Mouse (Mus musculus) urinary bladder, postnatal 25 days (tissue): ENCODE measurements around the gene Tnfsf13b.

ENCODE experiments used
- DNase-seq: peaks from one replicate; pipeline ENCODE4 v3.0.0; 2022; ENCODE audit warnings: low spot score

Tnfsf13b gene

DNA sequence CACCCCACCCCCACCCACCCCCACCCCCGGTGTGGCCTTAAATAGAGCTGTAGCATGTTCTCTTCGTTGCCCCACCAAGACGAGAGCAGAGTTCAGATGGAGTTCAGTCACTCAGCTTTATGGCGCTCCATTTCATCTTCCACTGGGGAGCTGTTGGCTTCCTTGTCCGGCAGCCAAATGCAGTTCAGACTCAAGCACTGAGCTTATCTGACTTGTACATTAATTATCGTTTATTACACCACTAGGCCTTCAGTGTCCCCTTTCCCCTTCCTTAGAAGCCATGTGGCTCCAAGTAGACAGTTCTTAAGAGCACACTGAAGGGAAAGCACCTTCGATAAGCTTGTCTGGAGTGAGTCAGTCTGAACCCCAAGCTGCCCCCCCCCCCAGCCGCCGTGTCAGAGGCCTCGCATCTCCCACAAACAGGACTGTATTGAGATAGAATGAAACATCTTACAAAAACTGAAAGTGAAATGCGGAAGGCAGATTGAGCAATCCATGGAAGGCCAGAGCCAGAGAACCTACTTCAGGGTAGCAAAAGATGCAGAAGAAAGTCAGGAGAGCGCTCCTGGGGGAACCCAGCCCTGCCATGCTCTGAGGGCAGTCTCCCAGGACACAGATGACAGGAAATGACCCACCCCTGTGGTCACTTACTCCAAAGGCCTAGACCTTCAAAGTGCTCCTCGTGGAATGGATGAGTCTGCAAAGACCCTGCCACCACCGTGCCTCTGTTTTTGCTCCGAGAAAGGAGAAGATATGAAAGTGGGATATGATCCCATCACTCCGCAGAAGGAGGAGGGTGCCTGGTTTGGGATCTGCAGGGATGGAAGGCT is at the start of gene Tnfsf13b:
TSS of gene Tnfsf13b (plus strand) at position 312 of the 830 bp plus-strand sequence.
- peak; percentile 8 for DNase-seq

DNA sequence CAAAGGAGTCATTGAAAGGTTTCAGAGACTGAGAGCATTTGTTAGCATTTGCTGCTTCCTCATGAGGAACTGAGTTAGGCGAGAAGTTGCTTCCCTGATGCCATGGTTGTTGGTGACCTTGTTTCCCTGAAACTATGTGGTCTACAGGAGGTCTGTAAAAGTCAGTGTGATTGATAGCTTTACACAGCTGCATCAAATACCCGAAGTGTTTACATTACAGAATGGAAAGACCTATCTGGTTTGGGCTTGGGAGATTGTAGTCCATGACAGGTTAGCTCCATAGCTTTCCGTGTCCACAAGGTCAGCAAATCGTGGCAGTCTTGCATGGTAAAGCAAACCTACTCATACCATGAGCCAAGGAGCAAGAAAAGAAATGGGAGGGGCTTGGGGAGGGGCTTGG is 47.9 kb upstream of the Tnfsf13b start:
- no peak for DNase-seq

DNA sequence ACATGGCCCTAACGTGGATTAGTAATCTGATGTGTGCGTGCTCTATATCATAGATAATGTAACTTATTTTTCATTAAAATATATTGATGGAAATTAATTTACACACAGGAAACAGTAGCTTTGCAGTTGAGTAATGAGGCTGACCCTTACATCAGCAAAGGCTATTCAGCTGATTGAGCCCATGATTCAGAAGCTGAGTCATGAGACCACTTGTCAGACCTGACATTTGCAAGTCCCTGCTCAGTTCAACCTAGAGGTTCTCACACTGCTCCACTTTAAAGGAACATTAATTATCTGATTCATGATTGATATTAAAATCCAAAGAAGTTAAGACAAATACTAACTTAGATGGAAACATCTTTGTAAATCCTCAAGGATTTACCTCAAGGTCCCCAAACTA is 46.3 kb upstream of the Tnfsf13b start:
- no peak for DNase-seq

DNA sequence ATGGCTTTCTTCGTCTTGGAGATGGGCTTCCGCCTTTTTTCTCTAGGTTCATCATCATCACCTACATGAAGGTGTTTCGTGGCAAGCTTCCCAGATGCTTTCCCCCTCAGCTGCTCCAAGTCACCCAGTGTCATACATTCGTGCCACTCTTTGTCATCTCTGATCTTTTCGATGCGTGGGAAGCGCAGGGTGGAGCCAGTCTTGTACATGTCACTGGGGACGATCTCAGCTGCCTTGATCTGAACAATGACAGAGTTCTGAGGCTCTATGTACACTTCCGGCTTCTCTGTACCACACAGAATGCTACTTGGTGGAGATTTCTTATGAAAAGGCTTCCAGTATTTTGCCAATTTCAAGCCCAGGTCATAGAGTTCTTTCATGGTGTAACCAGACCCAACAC is 34.4 kb upstream of the Tnfsf13b start:
- no peak for DNase-seq

DNA sequence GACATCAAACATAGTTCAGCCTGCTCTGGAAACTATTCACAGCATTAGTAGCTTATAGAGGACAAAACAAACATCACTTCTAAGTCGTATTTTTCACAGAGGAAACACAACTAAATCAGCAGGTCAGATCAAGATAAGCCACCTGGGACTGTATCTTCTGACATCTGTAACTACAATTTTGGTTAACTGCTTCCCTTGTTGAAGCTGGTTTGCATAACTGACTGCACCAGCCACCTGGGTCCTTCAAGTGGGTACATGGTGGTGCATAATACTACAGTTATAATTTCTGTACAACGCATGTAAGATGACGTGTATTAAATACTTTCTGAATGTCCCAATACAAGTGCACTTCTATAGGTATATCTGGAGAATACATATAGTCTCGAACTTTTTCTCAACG is 31.0 kb upstream of the Tnfsf13b start:
- DNase-seq: no peak

DNA sequence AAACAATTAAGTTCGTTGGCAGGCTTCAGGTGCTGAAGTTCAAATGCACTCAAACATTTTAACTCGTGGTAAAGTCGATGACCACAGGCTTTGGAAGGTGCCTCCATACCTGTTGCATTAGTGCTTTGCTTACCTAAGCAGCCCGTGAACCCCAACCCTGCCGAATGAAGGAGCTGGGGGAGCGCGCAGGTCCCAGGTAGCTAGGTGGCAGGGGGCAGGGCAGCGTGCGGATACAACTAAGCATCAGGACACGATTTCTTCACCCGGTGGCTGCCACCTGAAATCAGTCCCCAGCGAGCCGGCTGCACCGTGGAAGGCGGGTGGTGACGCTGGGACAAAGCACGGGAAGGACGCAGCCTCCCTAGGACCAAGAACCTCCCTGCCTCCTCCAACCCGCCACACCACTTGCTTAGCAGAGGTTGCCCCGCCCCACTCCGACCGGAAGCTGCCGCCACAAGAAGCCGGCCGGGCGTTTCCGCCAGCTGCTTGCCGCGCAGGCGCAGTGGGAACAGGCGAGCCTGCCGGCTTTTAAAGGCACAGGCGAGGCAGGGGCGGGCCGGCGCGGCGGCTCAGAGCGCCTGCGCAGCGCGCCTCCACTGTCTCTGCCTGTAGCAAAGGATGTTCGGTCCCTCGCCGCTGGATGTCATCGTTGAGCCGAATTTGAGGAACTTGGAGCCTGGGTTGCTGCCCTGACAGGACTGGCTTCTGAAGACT is 30.2 kb upstream of the Tnfsf13b start:
- peak; percentile 97 for DNase-seq

DNA sequence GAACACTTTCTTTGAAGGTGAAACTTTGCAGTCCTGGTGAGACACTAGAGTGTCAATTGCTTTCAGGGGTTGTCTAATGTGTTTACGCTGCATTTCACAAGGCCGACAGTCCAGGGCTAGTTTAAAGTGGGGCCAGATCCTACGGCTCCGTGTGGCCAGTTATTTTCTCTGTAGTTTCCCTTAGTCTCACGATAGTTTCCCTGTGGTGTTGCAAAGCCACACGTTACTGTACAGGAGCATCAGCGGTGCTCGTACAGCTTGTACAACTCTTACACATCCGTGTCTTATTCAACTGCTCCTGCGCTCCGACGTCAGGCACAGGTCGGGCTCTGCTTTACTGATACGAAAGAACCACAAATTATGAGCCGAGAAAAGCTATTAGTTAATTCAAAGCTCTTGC is 29.3 kb upstream of the Tnfsf13b start:
- DNase-seq: no peak

DNA sequence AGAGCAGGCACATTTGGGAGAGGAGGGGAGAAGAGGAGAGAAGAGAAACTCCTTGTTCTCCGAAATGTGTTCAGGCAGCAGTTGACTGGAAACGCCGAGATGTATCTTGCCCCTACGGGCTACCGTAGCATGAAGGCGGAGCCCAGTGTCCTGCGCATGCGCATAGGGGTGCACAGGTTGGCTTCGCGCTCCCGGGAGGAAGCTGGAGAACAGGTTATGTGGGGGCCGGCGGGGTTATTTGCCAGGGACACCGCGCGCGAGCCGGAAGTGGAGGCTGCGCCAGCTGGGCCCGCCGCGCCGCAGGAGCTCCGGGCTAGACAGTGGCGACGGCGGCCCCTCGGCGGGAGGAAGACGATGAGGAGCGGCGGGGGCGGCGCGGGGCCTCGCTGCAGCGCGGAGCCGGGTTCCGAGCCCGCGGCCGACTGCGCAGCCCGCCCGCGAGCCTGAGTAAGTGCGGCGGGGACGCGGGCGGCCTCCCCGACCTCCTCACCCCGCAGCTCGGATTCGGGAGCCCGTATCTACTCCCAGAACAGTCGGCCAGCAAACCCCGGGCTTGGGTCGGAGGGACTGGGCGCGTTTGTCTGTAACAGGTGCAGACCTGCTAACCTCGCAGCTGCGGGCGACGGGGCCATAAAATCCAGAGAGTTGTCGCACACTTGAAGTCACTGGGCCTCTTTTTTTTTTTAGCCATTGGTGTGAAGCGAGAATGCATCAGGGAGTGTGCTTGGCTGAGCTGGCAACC is 28.5 kb upstream of the Tnfsf13b start, which contains the start of the genes Lig4 and Abhd13:
TSS of gene Lig4 (minus strand) at position 114 of the 742 bp plus-strand sequence.
TSS of gene Abhd13 (plus strand) at position 135 of the 742 bp plus-strand sequence.
- peak; percentile 99 for DNase-seq

DNA sequence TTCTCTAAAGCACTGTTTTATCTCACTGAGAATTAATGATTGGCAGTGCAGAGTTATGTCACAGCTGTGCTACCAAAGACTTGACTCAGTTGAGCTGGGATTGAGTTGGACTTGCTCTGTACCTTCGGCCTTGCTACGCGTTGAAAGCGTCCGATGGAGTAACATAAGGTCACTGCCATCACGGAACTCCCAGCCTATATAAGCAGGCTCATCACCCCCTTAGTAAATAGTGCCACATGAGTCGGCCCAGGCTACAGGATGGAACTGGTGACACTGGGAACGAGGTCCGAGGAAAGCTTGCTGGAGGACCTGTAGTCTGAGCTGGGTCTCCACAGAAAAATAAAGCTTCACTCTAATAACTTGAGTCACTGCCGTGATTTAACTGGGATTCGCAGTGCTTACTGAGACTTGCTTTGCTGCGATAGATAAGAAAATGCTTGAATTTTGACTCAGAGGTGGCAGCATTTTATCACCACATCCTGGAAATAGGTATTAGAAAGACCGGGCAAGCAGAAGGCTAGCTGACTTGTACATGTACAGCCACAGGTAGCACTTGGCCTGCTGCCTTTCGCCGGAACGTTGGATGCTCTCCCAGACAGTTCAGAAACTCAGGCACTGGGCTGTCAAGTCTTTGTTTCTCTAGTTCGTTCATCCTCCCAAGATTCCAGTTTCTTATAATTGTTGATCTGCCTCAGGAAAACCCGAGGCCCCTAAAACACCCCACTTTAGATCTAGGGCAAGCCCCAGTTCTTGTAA is 27.6 kb upstream of the Tnfsf13b start:
- peak; percentile 7 for DNase-seq

DNA sequence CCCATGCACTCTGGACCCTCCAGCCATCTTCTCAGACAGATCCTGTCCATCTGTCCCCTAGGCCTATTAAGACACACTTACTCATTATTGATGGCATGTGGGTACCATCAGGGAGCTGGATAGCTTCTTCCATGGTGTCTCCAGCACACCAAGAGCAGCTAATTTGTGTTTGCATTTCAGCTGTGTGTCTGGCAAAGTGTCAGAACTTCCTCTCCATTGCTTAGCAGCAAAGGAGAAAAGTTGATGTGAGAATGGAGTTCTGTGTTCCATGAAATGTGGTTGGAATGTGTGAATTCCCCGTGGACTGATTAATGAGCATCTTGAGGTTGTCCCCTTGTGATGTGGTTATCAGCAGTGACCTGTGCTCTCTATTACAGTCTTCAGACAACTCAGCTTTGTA is 26.5 kb upstream of the Tnfsf13b start:
- no peak for DNase-seq

DNA sequence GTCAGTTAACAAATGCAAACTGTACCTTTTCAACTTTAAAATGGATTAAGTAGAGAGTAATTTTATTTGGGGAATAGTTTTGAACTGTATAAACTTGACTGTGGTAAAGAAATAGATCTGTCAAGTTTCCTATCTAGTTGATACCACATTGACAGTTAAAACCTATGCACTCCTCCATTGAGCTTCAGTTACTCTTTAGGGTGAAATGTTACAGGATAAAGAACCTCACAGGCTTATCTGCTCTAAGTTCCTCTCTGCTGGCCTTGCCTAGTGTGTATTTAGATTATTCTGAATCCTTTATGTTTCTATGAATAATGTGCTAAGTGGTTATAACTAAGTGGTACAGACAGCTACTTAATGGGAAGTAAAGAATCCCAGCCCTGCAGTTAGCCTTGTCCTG is 26.1 kb upstream of the Tnfsf13b start:
- no peak for DNase-seq

DNA sequence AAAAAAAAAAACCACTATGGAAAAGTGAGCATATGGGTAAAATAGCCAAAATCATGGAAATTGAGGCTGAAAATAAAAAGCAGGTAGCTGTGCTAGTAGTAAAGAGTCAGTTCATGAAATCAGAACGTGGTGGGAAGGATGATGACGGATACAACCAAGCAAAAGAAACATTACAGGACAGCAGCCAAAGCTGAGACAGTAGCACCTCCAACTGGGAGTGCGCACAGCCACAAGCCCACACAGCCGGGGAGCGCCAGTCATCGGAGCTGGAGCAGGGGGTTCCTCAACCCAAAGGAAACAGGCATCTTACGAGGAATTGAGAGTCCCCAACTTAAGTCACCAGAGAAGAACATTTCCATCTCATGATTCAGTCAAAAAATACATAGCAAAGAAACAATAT is 2.2 kb upstream of the Tnfsf13b start:
- no peak for DNase-seq

DNA sequence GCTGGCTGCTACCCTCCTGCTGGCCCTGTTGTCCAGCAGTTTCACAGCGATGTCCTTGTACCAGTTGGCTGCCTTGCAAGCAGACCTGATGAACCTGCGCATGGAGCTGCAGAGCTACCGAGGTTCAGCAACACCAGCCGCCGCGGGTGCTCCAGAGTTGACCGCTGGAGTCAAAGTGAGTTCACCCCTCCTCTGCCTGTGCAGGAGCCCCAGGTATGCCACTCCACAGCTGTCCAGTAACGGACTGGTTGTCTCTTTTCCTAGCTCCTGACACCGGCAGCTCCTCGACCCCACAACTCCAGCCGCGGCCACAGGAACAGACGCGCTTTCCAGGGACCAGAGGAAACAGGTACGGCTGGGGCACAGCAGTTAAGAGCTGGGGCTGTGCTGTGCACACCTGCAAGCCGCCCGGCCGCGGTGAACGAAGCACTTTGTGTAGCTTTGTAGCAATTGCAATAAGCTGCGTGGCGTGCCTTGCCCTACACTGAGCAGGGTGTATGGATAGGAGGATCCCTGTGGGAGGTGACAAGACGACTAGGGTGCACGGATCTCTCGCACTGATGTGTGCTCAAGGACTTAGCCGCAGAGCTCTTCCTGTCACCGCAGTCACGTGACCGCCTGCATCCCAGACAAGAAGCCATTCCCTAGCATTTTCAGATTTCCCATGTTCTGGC is 856 bp downstream of the Tnfsf13b start:
- peak; percentile 12 for DNase-seq

DNA sequence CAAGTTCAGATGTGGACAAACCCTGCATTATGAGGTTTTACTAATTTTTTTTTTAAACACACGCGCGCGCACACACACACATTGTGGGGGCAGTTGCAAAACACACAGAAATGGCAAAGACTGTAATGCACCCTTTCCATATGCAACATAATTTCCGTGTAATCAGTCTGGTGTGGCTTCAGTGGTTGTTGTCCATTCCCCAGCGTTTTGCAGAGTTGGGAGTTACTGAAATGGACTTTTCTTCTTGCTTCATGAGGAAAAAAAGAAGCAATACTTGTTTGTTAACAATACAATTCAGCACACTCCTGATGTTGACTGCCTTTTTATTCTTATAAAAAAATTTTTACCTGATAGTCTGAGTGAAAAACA is 1.4 kb downstream of the Tnfsf13b start:
- no peak for DNase-seq

DNA sequence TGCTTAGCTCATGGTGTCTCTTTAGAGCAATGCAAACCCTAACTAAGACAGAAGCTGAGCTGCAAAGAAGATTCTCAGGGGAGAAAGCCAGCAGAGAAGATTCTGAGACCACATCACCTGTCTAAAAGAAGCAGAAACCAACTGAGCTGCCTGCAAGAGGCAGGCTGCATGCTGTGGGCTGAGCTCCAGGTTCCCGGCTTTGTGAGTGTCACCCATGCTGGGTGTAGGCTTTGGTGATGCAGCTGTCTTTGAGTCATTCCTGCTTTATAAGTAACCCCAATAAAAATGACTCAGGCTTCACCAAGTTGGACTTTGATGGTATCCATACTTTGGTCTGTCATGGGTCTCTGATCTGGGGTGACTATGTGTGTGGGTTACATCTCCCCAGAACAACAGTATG is 10.0 kb downstream of the Tnfsf13b start:
- no peak for DNase-seq

DNA sequence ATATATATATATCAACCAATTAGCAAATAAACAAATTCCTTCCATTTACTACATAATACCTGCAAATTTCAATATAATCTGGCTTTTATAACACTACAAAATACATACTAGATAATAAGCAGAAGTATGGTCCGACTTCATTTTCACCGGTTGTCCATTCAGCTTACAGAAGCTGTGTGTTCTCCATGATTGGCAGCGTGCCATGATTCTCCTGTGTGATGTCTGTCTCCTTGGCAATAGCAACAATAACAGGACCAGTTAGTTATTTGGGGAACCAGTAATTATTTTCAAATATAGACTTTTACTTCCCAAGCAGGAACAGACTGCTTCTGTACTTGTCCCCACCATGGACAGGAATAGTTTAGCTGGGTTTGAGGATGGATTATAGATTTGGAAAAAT is 11.0 kb downstream of the Tnfsf13b start:
- no peak for DNase-seq

DNA sequence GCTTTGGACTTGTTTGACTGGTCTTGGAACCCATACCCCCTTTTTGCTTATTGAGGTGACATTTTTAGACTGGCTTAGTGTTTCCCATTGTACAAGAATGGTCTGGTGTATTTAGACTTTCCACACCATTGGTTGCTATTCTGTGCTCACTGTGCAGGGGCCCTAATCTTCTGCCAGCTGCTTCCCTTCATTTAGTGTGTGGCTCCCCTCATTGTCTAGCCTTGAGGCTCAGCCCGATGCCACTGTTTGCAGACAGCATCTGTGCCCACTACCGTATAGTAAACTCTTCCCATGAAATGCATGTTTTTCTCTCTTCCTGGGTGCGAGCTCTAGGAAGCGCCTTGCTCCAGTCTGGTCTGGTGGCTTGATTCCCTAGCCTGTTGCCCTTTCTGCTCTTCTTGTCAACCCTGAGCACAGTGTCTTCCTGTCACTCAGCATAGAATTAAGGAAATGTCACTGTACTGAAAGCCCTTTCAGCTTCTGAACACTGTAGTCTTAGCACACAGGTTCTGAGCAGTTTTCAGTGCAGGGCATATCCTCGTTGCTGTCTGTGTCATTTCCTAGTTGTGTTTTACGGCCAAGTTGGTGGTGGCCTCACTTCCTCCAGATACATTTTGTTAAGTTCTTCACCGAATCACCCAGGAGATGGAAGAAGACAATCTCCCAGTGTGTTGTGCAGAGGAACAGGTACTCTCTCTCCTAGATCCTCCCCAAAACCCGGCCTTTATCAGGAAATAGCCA is 24.2 kb downstream of the Tnfsf13b start:
- DNase-seq: no peak

DNA sequence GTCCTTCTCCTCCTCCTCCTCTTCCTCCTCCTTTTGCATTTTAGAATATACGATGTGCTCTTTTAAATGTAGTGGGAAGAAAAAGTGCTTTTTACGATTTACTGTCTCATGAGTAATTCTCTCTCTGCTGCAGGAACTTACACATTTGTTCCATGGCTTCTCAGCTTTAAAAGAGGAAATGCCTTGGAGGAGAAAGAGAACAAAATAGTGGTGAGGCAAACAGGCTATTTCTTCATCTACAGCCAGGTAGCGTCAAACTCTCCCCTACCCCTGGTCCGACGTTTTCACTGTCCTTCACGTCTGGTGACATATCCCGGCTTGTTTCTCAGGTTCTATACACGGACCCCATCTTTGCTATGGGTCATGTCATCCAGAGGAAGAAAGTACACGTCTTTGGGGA is 24.9 kb downstream of the Tnfsf13b start:
- no peak for DNase-seq

DNA sequence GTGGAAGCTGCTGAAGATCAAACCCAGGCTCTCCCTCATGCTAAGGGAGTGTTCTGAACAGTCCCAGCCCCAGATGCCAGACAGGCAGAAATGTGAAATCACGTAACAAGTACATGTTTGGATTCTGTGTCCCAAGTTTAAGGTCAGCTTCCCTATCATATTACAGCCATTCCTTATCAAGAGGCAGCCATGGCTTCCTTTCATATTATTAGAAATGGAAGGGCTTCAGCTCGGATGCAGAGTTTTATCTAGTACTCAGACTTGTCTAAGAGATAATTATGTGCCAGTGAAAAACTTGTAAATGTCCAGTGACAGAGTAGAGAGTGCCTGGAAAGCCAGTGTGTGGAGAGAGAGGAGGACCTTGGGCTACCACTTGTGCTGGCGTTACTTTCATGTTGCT is 34.6 kb downstream of the Tnfsf13b start:
- DNase-seq: no peak

DNA sequence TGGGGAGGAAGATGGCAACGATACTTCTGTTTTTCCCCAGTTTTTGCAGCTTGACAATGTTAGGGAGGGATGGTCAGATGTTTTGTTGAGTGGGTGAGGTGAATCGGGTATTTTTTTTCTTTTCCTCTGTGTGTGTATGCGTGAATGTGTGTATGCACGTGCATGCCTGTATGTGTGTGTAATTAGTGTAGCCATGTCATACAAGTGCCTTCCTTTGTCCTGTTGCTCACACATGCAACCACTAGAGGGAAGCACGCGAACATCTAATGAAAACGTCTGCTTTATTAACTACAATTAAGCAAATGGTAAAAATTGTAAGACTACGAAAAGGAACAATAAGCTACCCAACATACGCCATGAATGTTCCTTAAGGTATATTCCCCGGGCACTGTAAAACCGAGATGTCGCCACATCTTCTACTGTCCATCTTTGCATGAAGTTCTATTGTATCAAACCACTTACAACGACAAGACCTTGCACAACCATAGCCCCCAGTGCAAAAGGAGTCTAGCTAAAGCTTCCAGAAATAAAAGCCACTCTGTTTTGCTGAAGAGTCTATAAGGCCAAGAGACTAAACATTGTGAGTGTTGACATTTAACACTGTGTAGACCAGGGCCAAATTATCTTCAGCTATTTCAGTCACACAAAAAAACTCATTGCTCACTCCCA is 37.7 kb downstream of the Tnfsf13b start:
- DNase-seq: peak; percentile 11
